Mouse (Mus musculus) liver, embryonic 14.5 days (tissue): ENCODE measurements around the gene Commd1.

Experiments
- CTCF ChIP-seq: IDR thresholded peaks from 2 replicates; pipeline ENCODE4 v1.5.1; 2016; ENCODE audit warnings: antibody characterized with exemption, low read depth, control low read depth
- EP300 ChIP-seq: IDR thresholded peaks from 2 replicates; pipeline ENCODE4 v1.6.1; 2016; ENCODE audit warnings: antibody characterized with exemption, low read depth

DNA sequence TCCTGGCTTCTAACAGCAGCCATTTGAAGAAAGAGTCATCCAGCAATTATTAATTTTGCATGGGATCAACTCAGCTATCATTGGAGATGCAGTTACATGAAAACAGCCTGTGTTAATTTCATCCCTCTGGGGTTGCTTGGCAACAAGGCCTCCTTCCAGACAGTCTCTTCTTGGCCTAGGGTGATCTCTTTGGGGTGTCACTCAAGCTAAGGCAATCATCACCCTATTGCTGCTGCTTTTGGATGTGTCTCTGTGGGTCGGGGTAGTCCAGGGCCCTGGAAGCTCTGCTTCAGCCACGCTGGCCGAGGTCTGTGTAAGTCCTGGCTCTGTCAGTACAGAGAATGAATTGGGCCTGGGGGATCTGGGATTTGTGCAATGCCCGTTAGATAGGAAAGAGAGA is 106.9 kb downstream of the Commd1 start:
- TF ChIP-seq CTCF (no peak), EP300 (no peak)
